Mouse (Mus musculus): ENCODE results near the gene Cacnb1. TPM values are rescaled to one million over a fixed set of nuclear protein-coding genes. Genes with fewer than 3 reads are reported as not detected.

Cacnb1 gene
- polyA plus RNA-seq (2012; rRNA removed) = 3.2 and 5.7 TPM in 2 replicates

- no peak for TF ChIP-seq CTCF (IDR thresholded peaks at IDR 0.05; ENCODE audit: extremely low read depth, insufficient read length, insufficient replicate concordance, low read depth, low read length)
- no peak; the same call in 1 of the 2 replicates for TF ChIP-seq POLR2A (IDR thresholded peaks at IDR 0.05; ENCODE audit: low read depth, low read length)
- peaks cover 15% of the 10 kb centered on the region for H3K4me1 ChIP-seq (ENCODE audit: control insufficient read depth, insufficient read depth, insufficient read length, low read length)
- H3K27me3 ChIP-seq (ENCODE audit: control insufficient read depth, insufficient read depth, low read length) = no peaks in the 10 kb centered on the region; the same call in 1 of the 2 replicates
- 3% methylated on average over 44 of the region's 52 CpGs for WGBS
- no peaks in the 10 kb centered on the region for H3K36me3 ChIP-seq (ENCODE audit: control insufficient read depth, insufficient read depth, low read length)
- H3K27ac ChIP-seq (ENCODE audit: insufficient read depth, low read depth, low read length) = peak within 1 kb of the TSS; percentile 39
- H3K4me3 ChIP-seq (ENCODE audit: low read depth, low read length) = peak within 1 kb of the TSS; percentile 78
Measured at GRCm38 (mm10) chr11:98022555-98023371, at the start of gene Cacnb1. Gene Cacnb1 (minus strand): TSS chr11:98023034.

- 94% methylated on average over 21 of the region's 21 CpGs for WGBS
- H3K27ac ChIP-seq (ENCODE audit: insufficient read depth, low read depth, low read length) = no peak overlapping the region
- no peak overlapping the region for H3K4me3 ChIP-seq (ENCODE audit: low read depth, low read length)
- no peak for TF ChIP-seq CTCF (IDR thresholded peaks at IDR 0.05; ENCODE audit: extremely low read depth, insufficient read length, insufficient replicate concordance, low read depth, low read length)
- TF ChIP-seq POLR2A (IDR thresholded peaks at IDR 0.05; ENCODE audit: low read depth, low read length) = no peak
- no peaks in the 10 kb centered on the region for H3K27me3 ChIP-seq (ENCODE audit: control insufficient read depth, insufficient read depth, low read length)
- no peaks in the 10 kb centered on the region for H3K4me1 ChIP-seq (ENCODE audit: control insufficient read depth, insufficient read depth, insufficient read length, low read length)
- H3K36me3 ChIP-seq (ENCODE audit: control insufficient read depth, insufficient read depth, low read length) = no peaks in the 10 kb centered on the region
Measured at GRCm38 (mm10) chr11:98067255-98067654, 44.4 kb upstream of the Cacnb1 start.

GRCm38 (mm10) chr11:98066201-98066600 is 43.4 kb upstream of the Cacnb1 start:
- TF ChIP-seq CTCF (IDR thresholded peaks at IDR 0.05; ENCODE audit: extremely low read depth, insufficient read length, insufficient replicate concordance, low read depth, low read length) (no peak), POLR2A (IDR thresholded peaks at IDR 0.05; ENCODE audit: low read depth, low read length) (no peak)
- 85% methylated on average over 12 of the region's 12 CpGs for WGBS
- no peaks in the 10 kb centered on the region for H3K36me3 ChIP-seq (ENCODE audit: control insufficient read depth, insufficient read depth, low read length)
- no peak overlapping the region for H3K27ac ChIP-seq (ENCODE audit: insufficient read depth, low read depth, low read length)
- H3K4me1 ChIP-seq (ENCODE audit: control insufficient read depth, insufficient read depth, insufficient read length, low read length) = peaks cover 5% of the 10 kb centered on the region; the same call in 1 of the 2 replicates
- H3K27me3 ChIP-seq (ENCODE audit: control insufficient read depth, insufficient read depth, low read length) = no peaks in the 10 kb centered on the region
- H3K4me3 ChIP-seq (ENCODE audit: low read depth, low read length) = no peak overlapping the region

- no peak overlapping the region for H3K27ac ChIP-seq (ENCODE audit: insufficient read depth, low read depth, low read length)
- WGBS = 30% methylated on average over 6 of the region's 6 CpGs
- H3K27me3 ChIP-seq (ENCODE audit: control insufficient read depth, insufficient read depth, low read length) = no peaks in the 10 kb centered on the region
- no peak for TF ChIP-seq POLR2A (IDR thresholded peaks at IDR 0.05; ENCODE audit: low read depth, low read length)
- TF ChIP-seq CTCF (IDR thresholded peaks at IDR 0.05; ENCODE audit: extremely low read depth, insufficient read length, insufficient replicate concordance, low read depth, low read length) = no peak
- H3K4me1 ChIP-seq (ENCODE audit: control insufficient read depth, insufficient read depth, insufficient read length, low read length) = peaks cover 5% of the 10 kb centered on the region; the same call in 1 of the 2 replicates
- H3K4me3 ChIP-seq (ENCODE audit: low read depth, low read length) = no peak overlapping the region
- H3K36me3 ChIP-seq (ENCODE audit: control insufficient read depth, insufficient read depth, low read length) = no peaks in the 10 kb centered on the region
Measured at GRCm38 (mm10) chr11:98061904-98062562, 39.2 kb upstream of the Cacnb1 start.

GRCm38 (mm10) chr11:98061441-98061840 is 38.6 kb upstream of the Cacnb1 start:
- H3K27me3 ChIP-seq (ENCODE audit: control insufficient read depth, insufficient read depth, low read length) = no peaks in the 10 kb centered on the region
- H3K27ac ChIP-seq (ENCODE audit: insufficient read depth, low read depth, low read length) = no peak overlapping the region
- no peaks in the 10 kb centered on the region for H3K36me3 ChIP-seq (ENCODE audit: control insufficient read depth, insufficient read depth, low read length)
- 61% methylated on average over 3 of the region's 3 CpGs for WGBS
- H3K4me1 ChIP-seq (ENCODE audit: control insufficient read depth, insufficient read depth, insufficient read length, low read length) = peaks cover 5% of the 10 kb centered on the region; the same call in 1 of the 2 replicates
- no peak overlapping the region for H3K4me3 ChIP-seq (ENCODE audit: low read depth, low read length)
- TF ChIP-seq POLR2A (IDR thresholded peaks at IDR 0.05; ENCODE audit: low read depth, low read length) = no peak
- TF ChIP-seq CTCF (IDR thresholded peaks at IDR 0.05; ENCODE audit: extremely low read depth, insufficient read length, insufficient replicate concordance, low read depth, low read length) = no peak

GRCm38 (mm10) chr11:98060104-98060692 is 37.4 kb upstream of the Cacnb1 start:
- TF ChIP-seq POLR2A (IDR thresholded peaks at IDR 0.05; ENCODE audit: low read depth, low read length) (no peak), CTCF (IDR thresholded peaks at IDR 0.05; ENCODE audit: extremely low read depth, insufficient read length, insufficient replicate concordance, low read depth, low read length) (no peak)
- WGBS = 73% methylated on average over 5 of the region's 5 CpGs
- peaks cover 5% of the 10 kb centered on the region; the same call in 1 of the 2 replicates for H3K4me1 ChIP-seq (ENCODE audit: control insufficient read depth, insufficient read depth, insufficient read length, low read length)

More at GRCm38 (mm10) chr11:98060104-98060692, 37.4 kb upstream of the Cacnb1 start:
- no peaks in the 10 kb centered on the region for H3K27me3 ChIP-seq (ENCODE audit: control insufficient read depth, insufficient read depth, low read length)
- no peak overlapping the region for H3K4me3 ChIP-seq (ENCODE audit: low read depth, low read length)
- no peak overlapping the region for H3K27ac ChIP-seq (ENCODE audit: insufficient read depth, low read depth, low read length)
- H3K36me3 ChIP-seq (ENCODE audit: control insufficient read depth, insufficient read depth, low read length) = no peaks in the 10 kb centered on the region

All from small intestine, adult 2 months (tissue).